Mouse (Mus musculus) forebrain, embryonic 15.5 days (tissue): ENCODE measurements around the gene Meiob. TPM values are rescaled to one million over a fixed set of nuclear protein-coding genes. Genes with fewer than 3 reads are reported as not detected.

Experiments
- ATAC-seq: fragments of 200-750 bp; cut with Nextera tagmentation; replicated peaks from 2 replicates; pipeline ENCODE4 v1.8.0; 2017; ENCODE audit warnings: mild to moderate bottlenecking, moderate TSS enrichment, moderate library complexity
- H3K27ac ChIP-seq: fragments of 300-500 bp; sonication (generic); replicated peaks from 2 replicates; pipeline ENCODE4 v1.5.1; 2015; ENCODE audit warnings: mild to moderate bottlenecking, inconsistent platforms
- H3K27me3 ChIP-seq: fragments of 300-500 bp; sonication (generic); 2 replicates; pipeline ENCODE4 v1.6.1; 2015; ENCODE audit warnings: inconsistent platforms
- H3K36me3 ChIP-seq: fragments of 300-500 bp; sonication (generic); 2 replicates; pipeline ENCODE4 v1.6.1; 2015; ENCODE audit warnings: mild to moderate bottlenecking, inconsistent platforms
- H3K4me1 ChIP-seq: fragments of 300-500 bp; sonication (generic); 2 replicates; pipeline ENCODE4 v1.6.1; 2015; ENCODE audit warnings: inconsistent platforms
- H3K4me2 ChIP-seq: fragments of 300-500 bp; sonication (generic); replicated peaks from 2 replicates; pipeline ENCODE4 v1.6.1; 2015; ENCODE audit warnings: mild to moderate bottlenecking, inconsistent platforms
- H3K4me3 ChIP-seq: fragments of 300-500 bp; sonication (generic); 2 replicates; pipeline ENCODE4 v1.5.1; 2015; ENCODE audit warnings: mild to moderate bottlenecking, inconsistent platforms
- H3K9ac ChIP-seq: fragments of 300-500 bp; sonication (generic); replicated peaks from 2 replicates; pipeline ENCODE4 v1.6.1; 2015; ENCODE audit warnings: mild to moderate bottlenecking, inconsistent platforms
- H3K9me3 ChIP-seq: fragments of 300-500 bp; sonication (generic); 2 replicates; pipeline ENCODE4 v1.6.1; 2016; ENCODE audit warnings: inconsistent platforms
- WGBS: fragments of 180-500 bp; shearing (Covaris S2); methylation state at CpG from one replicate; pipeline ENCODE4 v1.1.7; 2015; ENCODE audit warnings: mixed read lengths; 5-methylcytosine and 5-hydroxymethylcytosine counted together
- polyA plus RNA-seq: library from polyadenylated mRNA; unstranded; fragments of >200 nt; fragmentation: Nextera tagmentation; extraction: Ambion mirVana; gene quantifications from 2 replicates; pipeline ENCODE4 v1.2.1, GENCODE M21; 2015

Meiob gene
- polyA plus RNA-seq: not detected in 2 replicates

GRCm38 (mm10) chr17:24803952-24804951, at the start of gene Meiob:
Meiob (plus strand) TSS chr17:24804289.
- Histone ChIP-seq H3K27ac (no peak within 1 kb of the TSS), H3K9ac (peak within 1 kb of the TSS; percentile 39), H3K27me3 (peaks cover 24% of the 10 kb centered on the region), H3K36me3 (no peaks in the 10 kb centered on the region), H3K4me2 (peak within 1 kb of the TSS; percentile 81), H3K4me1 (peaks cover 10% of the 10 kb centered on the region), H3K9me3 (no peaks in the 10 kb centered on the region), H3K4me3 (peak within 1 kb of the TSS; percentile 56)
- ATAC-seq: peak; percentile 64
- under 1% methylated on average over 71 of the region's 71 CpGs for WGBS

- Histone ChIP-seq H3K9ac (no peak overlapping the region), H3K9me3 (no peaks in the 10 kb centered on the region), H3K4me2 (no peak overlapping the region), H3K4me1 (peaks cover 10% of the 10 kb centered on the region), H3K27ac (no peak overlapping the region), H3K27me3 (peaks cover 34% of the 10 kb centered on the region), H3K4me3 (no peak overlapping the region), H3K36me3 (no peaks in the 10 kb centered on the region)
- WGBS: 87% methylated on average over 1 of the region's 1 CpGs
- ATAC-seq: no peak
Observed at GRCm38 (mm10) chr17:24757394-24757793, 46.7 kb upstream of the Meiob start.

DNA sequence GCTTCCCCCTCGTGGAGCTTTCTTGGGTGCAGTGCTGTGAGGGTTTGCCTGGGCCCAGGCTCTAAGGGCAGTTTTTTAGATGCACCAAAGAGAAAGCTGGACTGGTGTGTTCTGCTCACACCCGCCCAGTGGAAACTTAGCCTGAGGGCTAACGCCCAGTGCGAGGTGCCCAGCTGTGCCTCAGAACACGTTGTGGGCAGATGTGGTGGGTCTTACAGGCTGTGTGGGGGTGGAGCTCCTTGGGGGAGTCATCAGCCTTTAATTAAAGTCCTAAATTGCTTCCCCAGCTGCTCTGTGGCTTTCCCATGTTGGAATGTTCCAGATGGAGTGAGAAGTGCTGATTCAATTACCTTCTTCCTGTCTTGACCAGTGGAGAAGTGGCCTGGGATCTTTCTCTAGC, 43.0 kb upstream of the Meiob start:
- Histone ChIP-seq H3K9ac (no peak overlapping the region), H3K9me3 (no peaks in the 10 kb centered on the region), H3K36me3 (no peaks in the 10 kb centered on the region), H3K27ac (no peak overlapping the region), H3K4me3 (no peak overlapping the region), H3K4me2 (no peak overlapping the region), H3K27me3 (no peaks in the 10 kb centered on the region; the same call in 1 of the 2 replicates), H3K4me1 (no peaks in the 10 kb centered on the region)
- 55% methylated on average over 5 of the region's 5 CpGs for WGBS
- ATAC-seq: no peak

GRCm38 (mm10) chr17:24765016-24765905, 38.8 kb upstream of the Meiob start:
- 51% methylated on average over 22 of the region's 22 CpGs for WGBS
- Histone ChIP-seq H3K27ac (no peak overlapping the region), H3K9ac (no peak overlapping the region), H3K9me3 (no peaks in the 10 kb centered on the region), H3K4me2 (no peak overlapping the region), H3K4me3 (no peak overlapping the region), H3K36me3 (no peaks in the 10 kb centered on the region), H3K27me3 (no peaks in the 10 kb centered on the region), H3K4me1 (no peaks in the 10 kb centered on the region)
- no peak for ATAC-seq

- Histone ChIP-seq H3K4me2 (no peak overlapping the region), H3K4me3 (no peak overlapping the region), H3K27me3 (no peaks in the 10 kb centered on the region), H3K27ac (no peak overlapping the region), H3K9ac (no peak overlapping the region), H3K9me3 (no peaks in the 10 kb centered on the region), H3K4me1 (no peaks in the 10 kb centered on the region), H3K36me3 (no peaks in the 10 kb centered on the region)
- ATAC-seq: no peak
- WGBS: 25% methylated on average over 12 of the region's 12 CpGs
Observed at GRCm38 (mm10) chr17:24766266-24766875, 37.7 kb upstream of the Meiob start.

- 40% methylated on average over 3 of the region's 3 CpGs for whole genome bisulfite sequencing
- Histone ChIP-seq H3K4me3 (no peak overlapping the region), H3K4me1 (no peaks in the 10 kb centered on the region), H3K9ac (no peak overlapping the region), H3K27ac (no peak overlapping the region), H3K4me2 (no peak overlapping the region), H3K27me3 (no peaks in the 10 kb centered on the region), H3K9me3 (no peaks in the 10 kb centered on the region), H3K36me3 (no peaks in the 10 kb centered on the region)
- no peak for ATAC-seq
Observed at GRCm38 (mm10) chr17:24769146-24769545, 34.9 kb upstream of the Meiob start.

DNA sequence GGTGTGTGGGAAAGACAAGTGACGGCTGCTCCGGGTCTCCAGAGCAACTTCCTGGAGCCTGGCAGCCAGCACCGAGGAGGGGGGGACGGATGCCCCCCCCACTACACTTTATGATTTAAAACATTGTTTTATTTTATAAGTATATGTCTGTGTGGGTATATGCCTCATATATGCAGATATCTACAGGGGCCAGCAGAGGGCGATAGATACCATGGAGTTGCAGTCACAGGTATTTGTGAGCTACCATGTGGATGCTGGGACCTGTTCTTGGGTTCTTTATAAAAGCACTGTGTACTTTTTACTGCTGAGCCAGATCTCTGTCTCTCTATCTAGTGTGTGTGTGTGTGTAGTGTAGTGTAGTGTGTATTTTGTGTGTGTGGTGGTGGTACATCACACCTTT, 30.8 kb upstream of the Meiob start:
- Histone ChIP-seq H3K27me3 (no peaks in the 10 kb centered on the region), H3K4me1 (no peaks in the 10 kb centered on the region), H3K27ac (no peak overlapping the region), H3K9me3 (no peaks in the 10 kb centered on the region), H3K9ac (no peak overlapping the region), H3K4me3 (no peak overlapping the region), H3K36me3 (no peaks in the 10 kb centered on the region), H3K4me2 (no peak overlapping the region)
- no peak for ATAC-seq
- WGBS: 82% methylated on average over 5 of the region's 5 CpGs

- Histone ChIP-seq H3K36me3 (no peaks in the 10 kb centered on the region), H3K27ac (no peak overlapping the region), H3K9me3 (no peaks in the 10 kb centered on the region), H3K4me3 (no peak overlapping the region), H3K4me1 (no peaks in the 10 kb centered on the region), H3K9ac (no peak overlapping the region), H3K4me2 (no peak overlapping the region), H3K27me3 (no peaks in the 10 kb centered on the region)
- 78% methylated on average over 8 of the region's 8 CpGs for WGBS
- ATAC-seq: no peak
Observed at GRCm38 (mm10) chr17:24775173-24775572, 28.9 kb upstream of the Meiob start.

DNA sequence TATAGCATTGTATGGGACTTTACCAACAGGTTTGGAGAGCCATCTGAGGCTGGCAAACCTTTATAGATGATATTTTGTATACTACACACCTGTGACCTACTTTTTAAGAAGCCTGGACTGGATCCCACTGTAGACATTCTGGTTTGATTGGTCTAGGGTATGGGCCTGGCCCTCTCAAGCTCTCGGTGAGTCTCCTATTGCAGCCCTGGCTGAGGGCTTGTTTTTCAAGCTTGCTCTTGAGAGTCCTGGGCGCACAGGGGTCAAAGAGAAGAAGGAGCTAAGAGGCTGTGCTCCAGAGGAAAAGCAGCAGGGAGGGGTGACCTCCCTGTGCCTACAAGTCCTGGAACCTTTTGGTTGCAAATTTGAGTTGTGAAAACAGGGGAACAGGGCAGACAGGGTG, 27.0 kb upstream of the Meiob start:
- Histone ChIP-seq H3K4me2 (no peak overlapping the region), H3K27ac (no peak overlapping the region), H3K4me1 (no peaks in the 10 kb centered on the region), H3K27me3 (no peaks in the 10 kb centered on the region), H3K4me3 (no peak overlapping the region), H3K36me3 (no peaks in the 10 kb centered on the region), H3K9me3 (no peaks in the 10 kb centered on the region), H3K9ac (no peak overlapping the region)
- WGBS: 77% methylated on average over 2 of the region's 2 CpGs
- no peak for ATAC-seq

- Histone ChIP-seq H3K9ac (no peak overlapping the region), H3K4me3 (no peak overlapping the region), H3K27me3 (no peaks in the 10 kb centered on the region; the same call in none of the 2 replicates), H3K4me1 (no peaks in the 10 kb centered on the region), H3K27ac (no peak overlapping the region), H3K9me3 (no peaks in the 10 kb centered on the region), H3K4me2 (no peak overlapping the region), H3K36me3 (no peaks in the 10 kb centered on the region)
- no peak for ATAC-seq
- WGBS: 88% methylated on average over 2 of the region's 2 CpGs
Observed at GRCm38 (mm10) chr17:24780821-24781220, 23.3 kb upstream of the Meiob start.

GRCm38 (mm10) chr17:24792190-24792589, 11.9 kb upstream of the Meiob start:
- Histone ChIP-seq H3K9ac (no peak overlapping the region), H3K27me3 (no peaks in the 10 kb centered on the region), H3K4me3 (no peak overlapping the region), H3K4me2 (no peak overlapping the region), H3K36me3 (no peaks in the 10 kb centered on the region), H3K27ac (no peak overlapping the region), H3K9me3 (no peaks in the 10 kb centered on the region), H3K4me1 (no peaks in the 10 kb centered on the region)
- no peak for ATAC-seq
- WGBS: 80% methylated on average over 8 of the region's 8 CpGs

DNA sequence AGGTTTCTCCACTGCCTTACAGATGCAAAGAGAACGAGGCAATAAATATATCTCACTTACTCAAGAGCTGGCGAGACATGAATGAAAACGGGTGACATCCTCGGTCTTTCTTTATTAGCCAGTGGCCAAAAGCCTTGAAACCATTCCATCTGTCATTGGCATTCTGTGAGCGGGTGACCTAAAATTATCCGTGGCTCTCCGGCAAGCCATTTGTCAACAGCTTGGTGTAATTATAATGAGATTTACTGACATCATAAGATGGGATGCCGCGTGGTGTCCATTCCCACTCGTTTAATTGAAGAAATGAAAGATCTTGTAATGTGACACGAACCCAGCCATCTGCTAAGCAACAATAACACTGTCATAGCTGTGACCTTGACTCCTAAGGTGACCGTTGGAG, 9.3 kb upstream of the Meiob start:
- Histone ChIP-seq H3K4me2 (no peak overlapping the region), H3K27me3 (no peaks in the 10 kb centered on the region), H3K27ac (no peak overlapping the region), H3K4me1 (no peaks in the 10 kb centered on the region), H3K36me3 (no peaks in the 10 kb centered on the region), H3K4me3 (no peak overlapping the region), H3K9ac (no peak overlapping the region), H3K9me3 (no peaks in the 10 kb centered on the region)
- 73% methylated on average over 12 of the region's 12 CpGs for WGBS
- no peak for ATAC-seq
